Mouse (Mus musculus): ENCODE results near the gene Abtb1.

DNA sequence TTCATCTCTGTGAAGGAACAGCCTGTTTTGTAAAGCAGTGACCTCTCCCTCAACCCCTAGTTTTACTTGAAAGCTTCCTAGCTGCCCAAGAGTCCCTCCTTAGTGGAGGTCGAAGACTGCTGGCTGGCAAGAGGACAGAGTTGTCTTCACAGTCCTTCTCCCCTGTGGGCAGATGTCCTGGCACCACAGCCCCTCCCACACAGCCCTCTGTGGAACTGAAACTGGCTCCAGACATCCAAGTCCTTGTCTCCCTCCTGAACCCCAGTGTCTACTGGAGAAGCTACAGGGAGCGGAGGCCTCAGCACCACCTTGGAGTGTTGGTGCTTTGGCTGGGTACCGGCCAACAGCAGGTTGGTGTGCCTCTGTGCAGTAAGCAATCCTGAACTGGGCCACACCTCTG is 26.3 kb downstream of the Abtb1 start:
- TF ChIP-seq CTCF (IDR thresholded peaks at IDR 0.05; ENCODE audit: insufficient read depth, low read length): no peak
- no peak for TF ChIP-seq POLR2A (IDR thresholded peaks at IDR 0.05; ENCODE audit: borderline replicate concordance, extremely low read depth, low read depth, low read length)

Measured in lung, adult 2 months (tissue).